Mouse (Mus musculus) heart, postnatal 10 days (tissue): Measurements from ENCODE around the gene Rpl18a. TPM values are rescaled to one million over a fixed set of nuclear protein-coding genes. Genes with fewer than 3 reads are reported as not detected.

ENCODE experiments used
- DNase-seq, 2 experiments: peaks; one replicate each; pipeline ENCODE4 v3.0.0; 2021
- intact Hi-C: fragments of 180-260 bp; cut with DNase I; formaldehyde crosslinking; loops from one replicate; pipeline ENCODE4 v1.15.1; 2025
- microRNA-seq, 2 experiments: library from miRNA; unstranded; fragments of <30 nt; microRNA quantifications; one replicate each; pipeline ENCODE4 v1.2.0; 2022
- total RNA-seq, 2 experiments: library from RNA; stranded (reverse); gene quantifications; 2 replicates each; pipeline ENCODE4 v1.2.3; 2021

The Rpl18a gene
- total RNA-seq, 2 experiments from 2014 or later = 1,171 to 1,193 TPM

DNA sequence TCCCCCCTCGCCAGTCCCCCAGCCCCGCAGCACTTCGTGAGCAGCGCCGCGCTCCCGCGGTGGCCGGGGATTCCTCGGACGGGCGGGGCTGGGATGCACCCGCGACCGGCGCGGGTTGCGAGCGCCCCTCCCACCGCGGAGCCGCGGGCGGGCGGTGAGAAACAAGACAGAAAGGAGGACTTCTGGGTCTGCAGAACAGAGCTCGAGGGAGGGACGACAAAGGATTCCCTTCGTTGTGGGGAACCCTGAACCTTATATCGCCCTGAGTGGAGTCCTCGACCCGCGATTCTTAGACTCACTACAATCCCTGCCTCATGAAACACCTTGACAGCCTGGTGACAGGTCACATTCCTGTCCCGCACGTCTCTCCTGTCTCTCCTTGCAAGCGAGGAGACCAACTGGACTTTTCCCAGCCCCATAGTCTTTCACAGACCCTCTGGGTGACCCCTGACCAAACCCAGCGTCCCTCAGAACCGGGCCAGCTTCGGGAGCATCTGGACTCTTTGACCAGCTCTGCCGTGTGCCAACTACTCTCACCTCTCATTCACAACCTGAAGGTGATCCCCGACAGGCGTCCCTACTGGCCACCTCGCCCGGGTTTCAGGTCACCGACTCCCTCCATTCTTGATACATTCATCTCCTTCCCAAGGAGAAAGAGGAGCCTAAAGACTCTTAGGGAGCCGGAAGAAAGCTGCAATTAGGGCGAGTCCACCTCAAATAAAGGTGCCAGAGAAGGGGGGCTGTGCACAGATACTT is 33.1 kb downstream of the Rpl18a start:
- intact Hi-C loops = no loop called here
- DNase-seq = peak; percentile 37 to 42

DNA sequence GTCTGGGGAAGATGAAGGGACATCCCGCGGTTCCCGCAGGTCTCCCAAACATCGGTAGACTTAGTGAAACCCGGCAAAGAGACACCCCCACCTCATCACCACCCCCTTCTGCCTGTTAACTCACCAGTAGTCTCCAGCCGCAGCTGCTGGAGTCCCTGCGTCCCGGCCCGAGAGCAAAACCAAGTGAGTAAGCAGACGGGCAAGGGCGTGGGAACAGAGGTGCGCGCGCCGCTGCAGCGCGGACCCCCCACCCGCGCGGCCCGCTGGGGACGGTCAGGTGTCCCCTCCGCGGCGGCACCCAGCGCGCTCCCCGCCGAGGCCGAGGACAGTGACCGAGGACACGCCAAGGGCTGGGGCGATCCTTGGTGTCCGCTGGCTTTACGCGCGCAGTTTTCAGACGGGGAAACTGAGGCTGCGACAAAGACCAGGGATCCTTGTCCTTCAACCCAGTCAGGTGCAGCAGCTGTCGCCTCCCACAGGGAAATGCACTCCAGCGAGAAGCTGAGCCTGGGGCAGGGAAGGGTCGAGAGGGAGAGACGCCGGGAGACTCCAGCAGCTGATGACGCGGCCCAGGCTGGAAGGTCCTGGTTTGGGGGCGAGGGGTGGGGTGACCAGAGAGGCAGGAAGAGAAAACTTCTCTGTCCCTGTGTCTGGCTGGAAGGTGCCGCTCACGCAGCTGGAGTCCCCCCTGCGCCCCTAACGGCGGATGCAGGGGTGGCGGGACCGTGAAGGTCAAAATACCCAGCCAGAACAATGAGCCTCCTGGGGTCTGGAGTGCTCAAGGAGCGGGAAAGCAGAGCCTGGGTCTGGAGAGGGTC is 34.2 kb downstream of the Rpl18a start, which contains the start of gene Kcnn1:
Kcnn1 (minus strand) TSS at position 435 of the 818 bp plus-strand sequence.
- peak; percentile 19 to 41 for DNase-seq
- intact Hi-C loops = no loop called here

DNA sequence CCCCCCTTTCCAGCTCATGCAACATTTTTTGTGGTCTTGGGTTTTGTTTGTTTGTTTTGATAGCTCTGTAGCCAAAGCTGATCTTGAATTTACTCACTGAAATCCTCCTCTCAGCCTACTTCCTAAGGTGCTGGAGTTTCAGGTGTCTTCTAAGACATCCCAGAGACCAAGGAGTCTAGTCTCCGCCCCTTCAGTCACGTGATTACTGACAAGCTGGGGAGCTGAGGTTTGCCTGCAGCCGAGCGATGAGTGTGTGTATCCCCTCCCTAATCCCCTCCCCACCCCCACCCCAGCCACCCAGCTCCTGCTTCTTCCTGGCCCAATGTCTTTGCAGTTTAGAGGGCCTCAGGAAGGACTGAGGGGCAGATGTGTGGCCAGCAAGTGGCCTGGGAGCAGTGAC is 39.7 kb downstream of the Rpl18a start:
- DNase-seq = no peak
- intact Hi-C loops = no loop called here

DNA sequence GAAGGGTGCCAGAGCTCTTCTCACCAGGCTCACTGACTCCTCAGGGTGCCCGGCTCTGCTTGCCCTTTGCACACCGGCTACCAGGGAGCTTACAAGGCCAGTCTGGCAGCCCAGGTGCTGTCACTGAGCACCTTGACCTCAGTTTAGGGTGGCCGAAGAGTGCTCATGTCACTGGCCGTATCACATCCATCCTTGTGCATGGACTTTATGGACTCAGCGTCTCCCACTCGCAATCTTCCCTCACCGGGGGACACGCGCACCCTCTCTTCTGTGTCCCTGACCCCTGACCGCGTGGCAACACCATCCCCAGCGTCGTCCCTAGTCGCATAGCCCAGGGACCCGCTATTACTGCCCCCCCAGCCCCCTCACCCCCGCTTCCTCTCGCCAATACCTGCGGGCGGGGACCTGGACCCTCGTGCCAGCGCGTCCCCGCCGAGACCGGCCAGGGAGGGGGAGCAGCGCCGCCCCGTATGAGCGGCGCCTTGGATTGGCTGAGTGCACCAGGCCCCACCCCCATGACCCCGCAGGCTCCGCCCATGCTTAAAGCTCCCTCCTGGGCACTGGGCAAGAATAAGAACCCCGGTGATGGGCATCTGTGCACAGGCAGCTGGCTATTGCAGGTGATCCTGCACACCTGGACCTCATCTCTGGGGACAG is 40.5 kb downstream of the Rpl18a start:
- intact Hi-C loops = no loop called here
- DNase-seq = peak; percentile 61 to 69

DNA sequence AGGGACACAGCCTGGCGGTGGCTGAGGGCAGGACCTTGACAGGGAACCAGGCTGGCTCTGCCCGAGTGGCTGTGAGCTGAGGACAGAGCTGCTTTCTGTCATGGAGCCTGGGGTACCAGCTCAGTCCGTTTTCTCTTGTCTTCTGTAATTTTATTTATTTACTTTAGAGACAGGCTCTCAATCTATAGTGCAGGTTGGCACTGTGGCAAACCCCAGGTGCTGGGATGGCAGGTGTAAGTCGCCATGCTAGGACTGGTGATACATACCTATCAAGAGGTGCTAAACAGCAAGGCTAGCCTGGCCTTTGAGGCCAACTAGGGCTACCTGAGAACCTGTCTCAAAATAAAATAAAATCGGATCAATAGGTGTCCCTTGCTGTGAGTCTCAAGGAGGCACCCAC is 41.2 kb downstream of the Rpl18a start:
- intact Hi-C loops = no loop called here
- no peak for DNase-seq

DNA sequence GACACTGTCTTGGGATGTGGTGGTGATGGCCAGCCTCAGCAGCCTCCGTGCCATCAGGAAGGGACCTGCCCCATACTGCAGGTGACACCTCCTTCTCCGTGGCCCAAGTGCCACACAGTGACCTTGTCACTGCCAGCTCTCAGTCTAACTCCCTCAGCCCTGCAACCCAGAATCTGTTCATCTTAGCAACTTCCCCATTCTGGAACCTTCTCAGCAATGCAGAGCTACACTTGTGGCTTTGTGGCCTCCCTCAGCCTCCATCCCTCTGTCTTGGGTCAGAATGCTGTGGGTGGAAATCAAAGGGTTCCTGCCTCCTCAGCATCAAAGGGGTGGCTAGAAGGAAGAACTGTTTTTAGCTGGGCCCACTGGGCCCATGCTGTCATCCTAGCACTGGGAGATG is 43.3 kb downstream of the Rpl18a start:
- intact Hi-C loops = no loop called here
- DNase-seq = no peak

DNA sequence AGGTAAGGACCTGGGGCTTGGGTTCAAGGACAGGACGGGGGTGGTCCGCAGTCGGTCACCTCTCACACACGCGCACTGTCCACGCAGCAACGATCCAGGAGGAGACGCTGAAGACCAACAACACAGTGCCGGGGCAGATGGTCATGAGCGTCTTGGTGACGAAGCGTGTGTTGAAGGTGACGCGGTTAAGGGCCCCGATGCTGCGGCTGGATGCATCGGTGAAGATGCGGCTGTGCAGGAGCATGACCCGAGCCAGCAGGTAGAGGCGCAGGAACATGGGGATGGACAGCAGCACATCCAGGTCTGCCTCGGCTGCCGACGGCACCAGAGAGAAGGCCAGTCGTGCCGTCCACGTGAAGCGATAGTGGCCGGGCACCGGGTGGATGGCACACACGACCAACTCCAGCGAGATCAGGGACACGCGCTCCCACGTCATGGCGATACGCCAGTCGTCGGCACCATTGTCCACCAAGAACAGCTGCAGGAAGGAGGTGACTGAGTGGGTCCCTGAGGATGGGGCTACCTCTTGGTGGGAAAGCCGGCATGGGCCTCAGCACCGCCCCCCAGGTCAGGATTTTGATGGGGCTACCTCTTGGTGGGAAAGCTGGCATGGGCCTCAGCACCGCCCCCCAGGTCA is 44.5 kb downstream of the Rpl18a start:
- no peak for DNase-seq
- intact Hi-C loops = no loop called here

DNA sequence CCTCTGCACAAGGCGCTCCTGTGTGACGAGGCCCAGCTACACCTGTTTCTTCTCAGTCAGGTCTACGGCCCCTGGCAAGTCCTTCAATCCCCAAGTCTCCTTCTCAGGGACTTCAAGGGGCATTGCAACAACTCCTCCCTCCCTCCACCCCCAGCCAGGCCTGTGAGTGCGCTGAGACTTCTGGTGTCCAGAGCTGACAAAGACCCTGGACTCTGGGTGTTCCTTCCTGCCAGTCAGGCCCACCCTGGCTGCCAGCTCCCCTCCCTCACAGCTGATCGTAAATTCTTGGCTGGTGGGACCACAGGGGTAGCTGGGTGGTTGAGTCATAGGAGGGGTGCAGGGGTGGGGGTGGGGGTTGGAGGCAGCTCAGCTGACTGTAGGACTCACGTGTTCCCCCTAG is 45.4 kb downstream of the Rpl18a start:
- intact Hi-C loops = no loop called here
- no peak for DNase-seq

DNA sequence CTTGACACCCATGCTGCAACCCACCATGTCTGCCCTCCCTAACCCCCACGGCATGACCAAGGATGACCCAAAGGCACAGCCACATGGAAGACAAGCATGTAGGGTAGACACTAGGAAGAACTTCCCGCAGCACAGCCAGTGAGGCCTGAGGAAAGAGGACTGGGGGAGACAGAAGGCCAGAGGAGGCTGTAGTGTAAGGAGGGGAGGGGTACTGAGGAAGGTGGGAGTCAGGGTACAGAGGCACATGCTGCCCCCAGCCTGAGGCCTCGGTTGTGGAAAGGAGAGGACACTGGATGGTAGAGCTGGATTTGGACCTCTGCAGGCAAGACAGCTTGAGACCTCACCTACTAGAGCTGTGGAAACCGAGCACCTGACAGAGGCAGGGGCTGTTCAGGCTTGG is 46.3 kb downstream of the Rpl18a start:
- intact Hi-C loops = no loop called here
- no peak for DNase-seq

DNA sequence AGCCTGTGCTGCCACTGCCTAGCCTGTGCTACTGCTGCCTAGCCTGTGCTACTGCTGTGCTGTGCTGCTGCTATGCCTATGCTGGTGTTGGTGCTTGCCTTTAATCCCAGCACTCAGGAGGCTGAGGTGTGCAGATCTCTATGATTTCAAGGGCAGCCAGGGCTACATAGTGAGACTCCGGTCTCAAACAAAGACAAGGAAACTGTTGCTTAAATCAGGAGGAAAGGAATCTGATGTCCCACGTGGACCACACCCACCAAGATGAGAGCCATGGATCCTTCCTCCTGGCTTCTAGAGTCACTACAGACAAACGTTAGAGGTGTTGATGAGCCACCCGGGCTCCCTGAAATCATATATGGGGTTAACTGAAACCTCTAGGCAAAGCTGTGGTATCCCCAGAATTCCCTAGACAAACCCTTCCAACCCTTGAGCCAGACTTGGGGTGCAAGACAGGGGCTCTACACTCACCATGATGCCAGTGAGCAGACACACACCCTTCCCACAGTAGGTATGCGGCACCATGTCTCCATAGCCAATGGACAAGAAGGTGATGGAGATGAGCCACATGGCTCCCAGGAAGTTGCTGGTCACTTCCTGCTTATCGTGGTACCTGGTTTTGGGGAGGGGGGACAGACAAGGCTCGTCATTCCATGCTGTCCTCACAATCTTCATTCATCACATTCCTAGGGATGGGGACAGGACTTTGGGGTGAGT is 46.9 kb downstream of the Rpl18a start:
- no peak for DNase-seq
- intact Hi-C loops = no loop called here

DNA sequence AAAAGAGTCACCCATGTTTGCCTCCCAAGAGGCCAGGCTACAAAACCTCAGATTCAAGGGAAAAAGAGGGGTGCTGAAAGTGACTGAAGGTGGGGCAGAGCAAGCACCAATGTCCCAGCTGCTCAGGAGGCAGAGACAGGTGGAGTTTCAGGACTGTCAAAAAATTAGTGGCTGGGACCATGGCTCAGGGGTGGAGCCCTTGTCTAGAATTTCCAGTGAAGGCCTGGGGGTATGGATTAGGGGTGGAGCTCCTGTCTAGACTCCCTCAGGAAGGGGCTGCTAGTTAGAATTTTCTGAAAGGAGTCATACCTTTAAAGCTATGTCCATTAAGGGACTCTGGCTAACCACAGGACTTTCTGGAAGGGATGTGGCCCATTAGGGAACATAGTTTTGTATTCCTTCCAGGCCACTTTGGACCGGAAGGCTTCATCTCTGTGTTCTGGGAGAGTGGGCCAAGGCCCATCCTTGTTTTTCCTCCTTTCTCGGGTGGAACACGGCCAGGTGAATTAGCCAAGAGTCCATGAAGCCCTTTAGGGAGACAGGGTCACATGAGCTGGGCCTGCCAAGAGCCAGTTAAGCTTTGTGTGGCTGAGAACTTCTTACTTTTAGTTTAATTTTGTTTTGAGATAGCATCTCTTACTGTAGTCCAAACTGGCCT is 47.8 kb downstream of the Rpl18a start:
- DNase-seq = peak in 1 of 2 experiments; percentile 36
- intact Hi-C loops = no loop called here

DNA sequence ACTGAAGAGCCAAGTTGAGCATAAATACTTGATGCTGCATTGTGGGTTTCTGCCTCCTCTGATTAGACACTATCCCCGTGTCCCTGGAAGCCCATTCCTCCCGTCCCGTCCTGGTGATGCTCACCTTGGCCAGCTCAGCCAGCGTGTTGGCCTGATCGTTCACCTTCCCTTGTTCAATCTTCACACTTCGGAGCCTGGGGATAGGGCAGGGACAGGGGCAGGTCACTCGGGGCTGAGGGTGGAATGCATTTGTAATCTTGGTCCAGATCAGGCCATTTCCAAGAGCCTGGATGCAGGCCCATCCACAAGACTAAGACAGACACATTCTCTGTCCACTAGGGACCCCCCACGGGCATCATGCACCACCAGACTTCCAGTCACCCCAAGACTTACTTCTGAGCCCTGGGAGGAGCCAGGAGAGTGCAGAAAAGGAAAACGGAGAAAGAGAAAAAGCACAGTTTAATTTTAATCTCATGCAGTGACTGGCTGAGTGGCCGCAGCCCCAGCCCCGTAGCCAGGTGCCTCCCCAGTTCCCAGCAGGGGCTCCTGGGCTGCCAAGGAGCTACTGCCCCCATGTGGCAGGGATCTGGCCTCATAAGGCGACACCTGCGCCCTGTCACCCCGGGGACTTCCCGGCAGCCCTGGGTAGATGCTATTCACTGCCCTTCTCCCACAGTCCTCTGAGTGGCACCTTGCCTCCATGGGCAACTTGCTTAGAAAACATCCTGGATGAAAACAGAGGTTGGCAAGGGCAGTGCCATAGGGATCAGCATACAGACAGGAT is 50.6 kb downstream of the Rpl18a start:
- peak in 1 of 2 experiments; percentile 17 for DNase-seq
- intact Hi-C loops = no loop called here

DNA sequence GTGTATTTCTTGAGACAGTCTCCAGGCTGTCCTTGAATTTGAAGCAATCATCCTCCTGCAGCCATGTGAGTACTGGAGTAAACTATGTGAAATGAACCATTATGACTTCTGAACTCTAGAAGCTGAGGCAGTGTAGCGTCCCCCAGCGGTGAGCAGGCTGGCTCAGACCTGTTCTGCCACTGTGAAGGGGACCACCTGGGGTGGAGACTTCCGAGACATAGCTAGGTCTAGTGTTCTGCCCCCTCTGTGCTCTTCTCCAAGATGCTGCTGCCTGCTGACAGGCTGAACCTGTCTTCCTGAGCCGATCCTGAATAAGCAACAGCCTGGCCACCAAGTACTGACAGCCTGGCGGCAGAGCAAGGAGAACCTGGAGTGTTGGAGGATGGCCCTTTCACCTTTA is 52.1 kb downstream of the Rpl18a start:
- intact Hi-C loops = no loop called here
- DNase-seq = no peak

Small RNA genes within 50 kb of the gene (microRNA-seq; reads per million reads assigned to microRNA genes)
- gene Mir1969 (1.4 to 1.9 reads per million in 2 experiments), gene Mir7067 (1.7 to 2.8 reads per million in 2 experiments)

Other genes starting within 250 kb of the Rpl18a start
- gene Pgpep1, start 237.0 kb downstream of the Rpl18a start, total RNA-seq = 10 to 100 TPM; 39.6 to 42.9 TPM
- 10 to 100 TPM; 82.8 to 94.1 TPM for gene Lsm4, start 224.2 kb downstream of the Rpl18a start, total RNA-seq
- 100 to 1,000 TPM; 178 to 214 TPM for gene Jund, start 198.5 kb downstream of the Rpl18a start, total RNA-seq
- gene Iqcn, start 194.0 kb downstream of the Rpl18a start, total RNA-seq = under 1 TPM in 1 of 2 experiments, not detected in 1; 0.07 TPM
- gene Gm3336, start 178.9 kb downstream of the Rpl18a start, total RNA-seq = not detected
- gene Pde4c, start 173.7 kb downstream of the Rpl18a start, total RNA-seq = 1 to 10 TPM; 2.0 to 4.0 TPM
- 10 to 100 TPM; 37.3 to 38.9 TPM for gene Rab3a, start 142.7 kb downstream of the Rpl18a start, total RNA-seq
- 10 to 100 TPM; 32.0 to 39.7 TPM for gene Mpv17l2, start 136.5 kb downstream of the Rpl18a start, total RNA-seq
- 10 to 100 TPM; 37.1 to 40.2 TPM for gene Pik3r2, start 120.7 kb downstream of the Rpl18a start, total RNA-seq
- 1 to 10 TPM; 7.9 to 9.3 TPM for gene Mast3, start 92.4 kb downstream of the Rpl18a start, total RNA-seq
- gene Il12rb1, start 89.0 kb downstream of the Rpl18a start, total RNA-seq = under 1 TPM in 1 of 2 experiments, not detected in 1; 0.53 TPM
- gene Arrdc2, start 57.7 kb downstream of the Rpl18a start, total RNA-seq = 10 to 100 TPM in 1 of 2 experiments, 1 to 10 TPM in 1; 4.7 to 18.5 TPM
- gene Kcnn1, start 34.2 kb downstream of the Rpl18a start, total RNA-seq = 1 to 10 TPM; 3.1 to 3.7 TPM
- gene Ccdc124, start 23.5 kb downstream of the Rpl18a start, total RNA-seq = 10 to 100 TPM; 40.9 to 41.1 TPM
- under 1 TPM in 1 of 2 experiments, not detected in 1; 0.10 TPM for gene Slc5a5, start 4.7 kb downstream of the Rpl18a start, total RNA-seq
- gene Map1s, start 8.5 kb upstream of the Rpl18a start, total RNA-seq = 10 to 100 TPM; 31.0 to 32.3 TPM